Mouse (Mus musculus): ENCODE results near the gene Rap1b. TPM values are rescaled to one million over a fixed set of nuclear protein-coding genes. Genes with fewer than 3 reads are reported as not detected.

Rap1b gene
- polyA plus RNA-seq, 1 experiment: not detected

- Histone ChIP-seq H3K4me3 (ENCODE audit: insufficient read depth, low read depth, low read length) (no peak overlapping the region), H3K27ac (ENCODE audit: insufficient read depth, low read depth, low read length) (no peak overlapping the region), H3K4me1 (ENCODE audit: control insufficient read depth, insufficient read depth, low read length) (no peaks in the 10 kb centered on the region)
- 96% methylated on average over 22 of the region's 22 CpGs for WGBS
- TF ChIP-seq CTCF (IDR thresholded peaks at IDR 0.05; ENCODE audit: insufficient read depth, low read depth, low read length): no peak
- TF ChIP-seq POLR2A (IDR thresholded peaks at IDR 0.05; ENCODE audit: insufficient read depth, low read depth, low read length): no peak
Observed at GRCm38 (mm10) chr10:117774011-117774816, 71.6 kb downstream of the Rap1b start.

- WGBS: 93% methylated on average over 7 of the region's 7 CpGs
- H3K27ac ChIP-seq (ENCODE audit: insufficient read depth, low read depth, low read length): no peak overlapping the region
- no peak for TF ChIP-seq POLR2A (IDR thresholded peaks at IDR 0.05; ENCODE audit: insufficient read depth, low read depth, low read length)
- TF ChIP-seq CTCF (IDR thresholded peaks at IDR 0.05; ENCODE audit: insufficient read depth, low read depth, low read length): no peak
- H3K4me3 ChIP-seq (ENCODE audit: insufficient read depth, low read depth, low read length): no peak overlapping the region
- no peaks in the 10 kb centered on the region for H3K4me1 ChIP-seq (ENCODE audit: control insufficient read depth, insufficient read depth, low read length)
Observed at GRCm38 (mm10) chr10:117773106-117773720, 72.6 kb downstream of the Rap1b start.

- WGBS: 93% methylated on average over 17 of the region's 17 CpGs
- no peak overlapping the region for H3K4me3 ChIP-seq (ENCODE audit: insufficient read depth, low read depth, low read length)
- TF ChIP-seq CTCF (IDR thresholded peaks at IDR 0.05; ENCODE audit: insufficient read depth, low read depth, low read length) (no peak), POLR2A (IDR thresholded peaks at IDR 0.05; ENCODE audit: insufficient read depth, low read depth, low read length) (no peak)
- H3K4me1 ChIP-seq (ENCODE audit: control insufficient read depth, insufficient read depth, low read length): no peaks in the 10 kb centered on the region
- no peak overlapping the region for H3K27ac ChIP-seq (ENCODE audit: insufficient read depth, low read depth, low read length)
Observed at GRCm38 (mm10) chr10:117772364-117773105, 73.3 kb downstream of the Rap1b start.

- H3K4me1 ChIP-seq (ENCODE audit: control insufficient read depth, insufficient read depth, low read length): no peaks in the 10 kb centered on the region
- no peak overlapping the region for H3K4me3 ChIP-seq (ENCODE audit: insufficient read depth, low read depth, low read length)
- TF ChIP-seq CTCF (IDR thresholded peaks at IDR 0.05; ENCODE audit: insufficient read depth, low read depth, low read length) (no peak), POLR2A (IDR thresholded peaks at IDR 0.05; ENCODE audit: insufficient read depth, low read depth, low read length) (no peak)
- 95% methylated on average over 10 of the region's 10 CpGs for WGBS
- no peak overlapping the region for H3K27ac ChIP-seq (ENCODE audit: insufficient read depth, low read depth, low read length)
Observed at GRCm38 (mm10) chr10:117771131-117771510, 74.7 kb downstream of the Rap1b start.

- whole genome bisulfite sequencing: 93% methylated on average over 18 of the region's 18 CpGs
- Histone ChIP-seq H3K4me1 (ENCODE audit: control insufficient read depth, insufficient read depth, low read length) (no peaks in the 10 kb centered on the region), H3K4me3 (ENCODE audit: insufficient read depth, low read depth, low read length) (no peak overlapping the region), H3K27ac (ENCODE audit: insufficient read depth, low read depth, low read length) (no peak overlapping the region)
- TF ChIP-seq CTCF (IDR thresholded peaks at IDR 0.05; ENCODE audit: insufficient read depth, low read depth, low read length): no peak
- no peak for TF ChIP-seq POLR2A (IDR thresholded peaks at IDR 0.05; ENCODE audit: insufficient read depth, low read depth, low read length)
Observed at GRCm38 (mm10) chr10:117770286-117771130, 75.3 kb downstream of the Rap1b start.

- no peak overlapping the region for H3K27ac ChIP-seq (ENCODE audit: insufficient read depth, low read depth, low read length)
- TF ChIP-seq POLR2A (IDR thresholded peaks at IDR 0.05; ENCODE audit: insufficient read depth, low read depth, low read length) (no peak), CTCF (IDR thresholded peaks at IDR 0.05; ENCODE audit: insufficient read depth, low read depth, low read length) (no peak)
- no peak overlapping the region for H3K4me3 ChIP-seq (ENCODE audit: insufficient read depth, low read depth, low read length)
- WGBS: 95% methylated on average over 9 of the region's 9 CpGs
- no peaks in the 10 kb centered on the region for H3K4me1 ChIP-seq (ENCODE audit: control insufficient read depth, insufficient read depth, low read length)
Observed at GRCm38 (mm10) chr10:117769541-117770285, 76.1 kb downstream of the Rap1b start.

- Histone ChIP-seq H3K4me3 (ENCODE audit: insufficient read depth, low read depth, low read length) (no peak overlapping the region), H3K4me1 (ENCODE audit: control insufficient read depth, insufficient read depth, low read length) (no peaks in the 10 kb centered on the region), H3K27ac (ENCODE audit: insufficient read depth, low read depth, low read length) (no peak overlapping the region)
- TF ChIP-seq POLR2A (IDR thresholded peaks at IDR 0.05; ENCODE audit: insufficient read depth, low read depth, low read length): no peak
- no peak for TF ChIP-seq CTCF (IDR thresholded peaks at IDR 0.05; ENCODE audit: insufficient read depth, low read depth, low read length)
- 68% methylated on average over 7 of the region's 7 CpGs for WGBS
Observed at GRCm38 (mm10) chr10:117768141-117768440, 77.7 kb downstream of the Rap1b start.

All from olfactory bulb, adult 2 months (tissue).